15 mouse cellular contexts compared by ENCODE assay signal in genomic region chr2:12019607-12020006, GRCm38 (mm10).
A peak's percentile ranks its signal among the peaks of the same experiment; 100 is the strongest.
DNase-seq lines count a peak whose midpoint lies in the region; ATAC-seq lines count a peak whose summit lies in the region.
"Had no signal": no experiment of that assay in that cellular context is flagged by ENCODE, and none has a peak within 500 bp of the region (broad histone marks: within the 10 kb centered on the region; RNA-seq: fewer than 3 reads in every experiment).

No protein-coding gene starts in this region.

- WGBS in kidney, embryonic 14.5 days, result 11% methylated on average over 1 of the region's 1 CpGs
- 2% methylated on average over 1 of the region's 1 CpGs for WGBS in neural tube, embryonic 12.5 days

- H3K27ac ChIP-seq in kidney, embryonic 14.5 days (ENCODE audit: low read depth, low read length), result peak overlapping the region; percentile 89
- no peak overlapping the region for H3K27ac ChIP-seq in neural tube, embryonic 12.5 days
- H3K27ac ChIP-seq: gastrocnemius, adult 2 months; limb, embryonic 10.5 days; midbrain, embryonic 15.5 days had no signal

- H3K9me3 ChIP-seq in kidney, embryonic 14.5 days (ENCODE audit: control insufficient read depth, low read length), result no peaks in the 10 kb centered on the region
- H3K9me3 ChIP-seq in neural tube, embryonic 12.5 days, result no peaks in the 10 kb centered on the region
- H3K9me3 ChIP-seq: limb, embryonic 10.5 days; midbrain, embryonic 15.5 days had no signal

- no peaks in the 10 kb centered on the region for H3K36me3 ChIP-seq in kidney, embryonic 14.5 days (ENCODE audit: control insufficient read depth, insufficient read depth, low read length)
- H3K36me3 ChIP-seq in neural tube, embryonic 12.5 days, result no peaks in the 10 kb centered on the region
- H3K36me3 ChIP-seq: limb, embryonic 10.5 days; midbrain, embryonic 15.5 days had no signal

- peak; percentile 27 for DNase-seq in kidney, adult 11 months
- DNase-seq in kidney, adult 18-20 months, result no peak
- peak; percentile 50 for DNase-seq in lung, postnatal 10 days
- DNase-seq in lung, postnatal 4 days, result no peak
- DNase-seq in layer of hippocampus, adult 11-12 months (ENCODE audit: low spot score), result no peak
- no peak for DNase-seq in ovary, postnatal 10 days (ENCODE audit: low spot score)
- DNase-seq: cerebellum, adult 18-20 months; gastrocnemius, adult 2 months; heart, adult 18-20 months had no signal

- no peak overlapping the region for H3K4me3 ChIP-seq in kidney, embryonic 14.5 days (ENCODE audit: low read length)
- no peak overlapping the region for H3K4me3 ChIP-seq in neural tube, embryonic 12.5 days
- H3K4me3 ChIP-seq: gastrocnemius, adult 2 months; limb, embryonic 10.5 days; midbrain, embryonic 15.5 days had no signal

- peaks cover 23% of the 10 kb centered on the region; the same call in 1 of the 2 replicates for H3K4me1 ChIP-seq in kidney, embryonic 14.5 days (ENCODE audit: control insufficient read depth, insufficient read depth, low read length)
- H3K4me1 ChIP-seq in neural tube, embryonic 12.5 days, result peaks cover 6% of the 10 kb centered on the region; the same call in 1 of the 2 replicates
- H3K4me1 ChIP-seq: midbrain, embryonic 15.5 days had no signal

- no peaks in the 10 kb centered on the region for H3K27me3 ChIP-seq in kidney, embryonic 14.5 days (ENCODE audit: control insufficient read depth, insufficient read depth, low read length)
- peaks cover 22% of the 10 kb centered on the region; the same call in 1 of the 2 replicates for H3K27me3 ChIP-seq in neural tube, embryonic 12.5 days (replicated peaks)
- H3K27me3 ChIP-seq: midbrain, embryonic 15.5 days had no signal

- ATAC-seq in kidney, embryonic 14.5 days (ENCODE audit: low FRiP score, low TSS enrichment), result peak; percentile 83
- ATAC-seq in neural tube, embryonic 12.5 days (ENCODE audit: low FRiP score, low read depth), result peak; percentile 49; the same call in 1 of the 2 replicates
- ATAC-seq: forebrain, embryonic 14.5 days; inflammation-experienced regulatory T-cells, adult 6 months; midbrain, embryonic 15.5 days had no signal

- H3K4me2 ChIP-seq in kidney, embryonic 14.5 days (replicated peaks; ENCODE audit: low read depth, low read length), result no peak overlapping the region
- H3K4me2 ChIP-seq in neural tube, embryonic 12.5 days (replicated peaks), result no peak overlapping the region
- H3K4me2 ChIP-seq: midbrain, embryonic 15.5 days had no signal

- H3K9ac ChIP-seq in kidney, embryonic 14.5 days (ENCODE audit: low read depth, low read length), result no peak overlapping the region
- no peak overlapping the region for H3K9ac ChIP-seq in neural tube, embryonic 12.5 days
- H3K9ac ChIP-seq: midbrain, embryonic 15.5 days had no signal

Comparison
In these comparisons a context has a peak if more than half of its experiments do, and no peak if none do; other contexts are left out.
1. DNase-seq: peak in kidney, adult 11 months (single experiment) and lung, postnatal 10 days (single experiment); none in kidney, adult 18-20 months (single experiment), lung, postnatal 4 days (0 of 2), layer of hippocampus, adult 11-12 months (single experiment) and ovary, postnatal 10 days (single experiment).